In the genomic region with DNA sequence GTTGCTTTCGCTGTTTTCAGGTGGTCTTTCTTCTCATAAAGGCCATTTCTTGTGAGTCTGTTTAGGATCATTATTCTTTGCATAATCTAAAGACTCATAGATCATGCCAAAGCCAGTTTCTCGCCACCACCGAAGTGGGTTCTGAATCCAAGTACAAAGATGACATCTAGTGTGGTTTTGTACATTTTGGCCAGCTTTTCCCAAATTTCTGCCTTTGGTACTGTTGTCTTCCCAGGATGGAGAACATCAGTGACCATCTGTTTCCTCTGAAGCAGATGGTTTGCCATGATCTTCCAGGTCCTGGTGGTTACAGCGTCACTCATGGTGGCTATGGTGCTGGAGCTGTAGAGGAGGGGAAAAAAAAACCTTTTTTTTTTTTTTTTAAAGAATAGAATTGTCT, we compare ENCODE assay signal across 20 mouse cellular contexts. TPM values are rescaled to one million over a fixed set of nuclear protein-coding genes. Genes with fewer than 3 reads are reported as not detected.
DNase-seq lines count a peak whose midpoint lies in the region; ATAC-seq lines count a peak whose summit lies in the region.
"Had no signal": no experiment of that assay in that cellular context is flagged by ENCODE, and none has a peak within 500 bp of the region (broad histone marks: within the 10 kb centered on the region; RNA-seq: fewer than 3 reads in every experiment).

No protein-coding gene starts in this region.

- no peak for ATAC-seq in hindbrain, embryonic 11.5 days (ENCODE audit: low FRiP score)
- ATAC-seq: liver, embryonic 12.5 days had no signal

- no peaks in the 10 kb centered on the region for H3K4me1 ChIP-seq in hindbrain, embryonic 11.5 days (replicated peaks; ENCODE audit: control insufficient read depth, insufficient read depth, low read length)
- H3K4me1 ChIP-seq: forebrain, embryonic 12.5 days; limb, embryonic 12.5 days; liver, embryonic 12.5 days; midbrain, embryonic 10.5 days; neural tube, embryonic 12.5 days had no signal

- H3K27me3 ChIP-seq in hindbrain, embryonic 11.5 days (ENCODE audit: control insufficient read depth, insufficient read depth, low read length): no peaks in the 10 kb centered on the region
- H3K27me3 ChIP-seq: forebrain, embryonic 12.5 days; limb, embryonic 12.5 days; liver, embryonic 12.5 days; neural tube, embryonic 12.5 days had no signal

- no peak overlapping the region for H3K4me2 ChIP-seq in hindbrain, embryonic 11.5 days (replicated peaks; ENCODE audit: low read depth, low read length)
- H3K4me2 ChIP-seq: forebrain, embryonic 12.5 days; limb, embryonic 12.5 days; liver, embryonic 12.5 days; lung, embryonic 14.5 days; neural tube, embryonic 12.5 days had no signal

- H3K36me3 ChIP-seq in hindbrain, embryonic 11.5 days (ENCODE audit: control insufficient read depth, insufficient read depth, low read length): peaks cover 8% of the 10 kb centered on the region

- DNase-seq in 416B (ENCODE audit: low read depth): peak; percentile 16
- DNase-seq in brain, adult 2 months (ENCODE audit: low read depth, low spot score): peak; percentile 97
- DNase-seq in cerebellum, adult 9-10 months: peak; percentile 94
- peak; percentile 22 to 23 for DNase-seq in layer of hippocampus, adult 8-10 months (ENCODE audit: low spot score in 2 of 2)
- no peak for DNase-seq in right cerebral cortex, postnatal 36 days (ENCODE audit: low spot score in 2 of 2)
- no peak for DNase-seq in hindbrain, embryonic 11.5 days (ENCODE audit: low spot score)
- no peak for DNase-seq in right cerebral cortex, postnatal 25 days
- DNase-seq: adrenal gland, adult 2 months; gastrocnemius, postnatal 14 days; heart, adult 2 months; kidney, adult 8-10 months; kidney, postnatal 36 days; lung, embryonic 14.5 days; lung, postnatal 4 days; thymus, postnatal 14 days had no signal

- H3K27ac ChIP-seq in hindbrain, embryonic 11.5 days (ENCODE audit: low read depth, low read length): no peak overlapping the region
- H3K27ac ChIP-seq: forebrain, embryonic 12.5 days; heart, adult 2 months; limb, embryonic 12.5 days; liver, embryonic 12.5 days; midbrain, embryonic 10.5 days; neural tube, embryonic 12.5 days had no signal

- WGBS in hindbrain, embryonic 11.5 days: 93% methylated on average over 4 of the region's 4 CpGs

- no peak overlapping the region for H3K9ac ChIP-seq in hindbrain, embryonic 11.5 days (ENCODE audit: low read depth, low read length)
- H3K9ac ChIP-seq: forebrain, embryonic 12.5 days; limb, embryonic 12.5 days; liver, embryonic 12.5 days; lung, embryonic 14.5 days; neural tube, embryonic 12.5 days had no signal

- H3K4me3 ChIP-seq in hindbrain, embryonic 11.5 days (ENCODE audit: low read depth, low read length): no peak overlapping the region
- H3K4me3 ChIP-seq: forebrain, embryonic 12.5 days; heart, adult 2 months; limb, embryonic 12.5 days; liver, embryonic 12.5 days; midbrain, embryonic 10.5 days; neural tube, embryonic 12.5 days had no signal

- no peaks in the 10 kb centered on the region for H3K9me3 ChIP-seq in hindbrain, embryonic 11.5 days (ENCODE audit: control insufficient read depth, low read length)
- H3K9me3 ChIP-seq: forebrain, embryonic 12.5 days; limb, embryonic 12.5 days; liver, embryonic 12.5 days; neural tube, embryonic 12.5 days had no signal

RNA-seq across cellular contexts. Expression of a gene that starts 25.0 kb away (rescaled TPM):
- 10 to 100 TPM; 31.7 to 42.2 (median 41.2) TPM for total RNA-seq in layer of hippocampus, adult 8-10 months (2022)
- polyA plus RNA-seq in hindbrain, embryonic 11.5 days (2014; fragmentation: Nextera tagmentation; extraction: Ambion mirVana): 65.8 and 105 TPM in 2 replicates

Comparison
In these comparisons a context has a peak if more than half of its experiments do, and no peak if none do; other contexts are left out.
1. DNase-seq: peak in 416B (single experiment), brain, adult 2 months (single experiment), cerebellum, adult 9-10 months (single experiment) and layer of hippocampus, adult 8-10 months (2 of 2); none in right cerebral cortex, postnatal 36 days (0 of 2), hindbrain, embryonic 11.5 days (single experiment) and right cerebral cortex, postnatal 25 days (single experiment).